Mouse (Mus musculus) small intestine, adult 2 months (tissue): ENCODE data around the gene Bmper.

Experiments used
- CTCF ChIP-seq: fragments of 200-500 bp; IDR thresholded peaks from 2 replicates; pipeline ENCODE4 v1.5.1; 2012; ENCODE audit warnings: low read depth, mild to moderate bottlenecking, control low read depth, inconsistent platforms, low read length, moderate library complexity, mixed read lengths; ENCODE audit not compliant: insufficient replicate concordance, insufficient read length; ENCODE audit errors: extremely low read depth
- POLR2A ChIP-seq: fragments of 200-500 bp; IDR thresholded peaks from 2 replicates; pipeline ENCODE4 v1.6.1; 2012; ENCODE audit warnings: low read depth, mild to moderate bottlenecking, control low read depth, inconsistent platforms, low read length, moderate library complexity

DNA sequence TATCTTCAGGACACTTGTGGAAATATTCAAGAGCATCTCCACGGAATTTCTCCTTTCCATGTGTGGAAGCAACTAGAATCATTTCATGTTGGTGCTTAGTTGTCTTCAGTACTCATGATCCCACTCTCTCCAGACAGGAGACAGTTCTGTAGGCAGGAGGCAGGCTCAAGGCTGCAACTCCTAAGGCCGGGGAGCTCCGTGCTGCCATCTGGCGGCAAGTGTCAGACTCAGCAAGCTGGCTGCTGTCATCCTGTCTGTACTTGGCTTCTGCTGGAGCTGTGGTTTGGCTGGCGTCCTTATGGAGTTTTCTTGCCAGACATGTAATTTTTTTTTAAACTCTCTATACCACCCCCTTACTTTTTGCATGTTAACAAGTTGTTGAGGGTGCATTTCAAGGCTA lies 27.1 kb downstream of the Bmper start:
- TF ChIP-seq POLR2A = no peak
- TF ChIP-seq CTCF = peak; percentile 86
